Mouse (Mus musculus) layer of hippocampus, adult 2 months (tissue): Measurements from ENCODE around the gene A230050P20Rik. TPM values are rescaled to one million over a fixed set of nuclear protein-coding genes. Genes with fewer than 3 reads are reported as not detected.

ENCODE experiments used
- DNase-seq, 2 experiments: peaks; one replicate each; pipeline ENCODE4 v3.0.0; 2022; ENCODE audit warnings: low spot score in 2 of 2
- H3K27ac ChIP-seq: fragments of 200-600 bp; 2 replicates; pipeline ENCODE4 v1.8.1; 2022
- H3K4me3 ChIP-seq: fragments of 200-600 bp; 2 replicates; pipeline ENCODE4 v1.8.1; 2022; ENCODE audit warnings: mild to moderate bottlenecking
- CTCF ChIP-seq: fragments of 200-600 bp; conservative IDR thresholded peaks from 2 replicates; pipeline ENCODE4 v1.8.1; 2022; ENCODE audit warnings: antibody characterized with exemption, mild to moderate bottlenecking, moderate library complexity
- microRNA-seq, 2 experiments: library from miRNA; unstranded; fragments of <30 nt; microRNA quantifications; one replicate each; pipeline ENCODE4 v1.2.0; 2021
- total RNA-seq, 2 experiments: library from RNA; stranded (reverse); gene quantifications; 2 replicates each; pipeline ENCODE4 v1.2.3; 2021

The A230050P20Rik gene
- total RNA-seq, 2 experiments from 2014 or later = 77.6 to 85.9 TPM

DNA sequence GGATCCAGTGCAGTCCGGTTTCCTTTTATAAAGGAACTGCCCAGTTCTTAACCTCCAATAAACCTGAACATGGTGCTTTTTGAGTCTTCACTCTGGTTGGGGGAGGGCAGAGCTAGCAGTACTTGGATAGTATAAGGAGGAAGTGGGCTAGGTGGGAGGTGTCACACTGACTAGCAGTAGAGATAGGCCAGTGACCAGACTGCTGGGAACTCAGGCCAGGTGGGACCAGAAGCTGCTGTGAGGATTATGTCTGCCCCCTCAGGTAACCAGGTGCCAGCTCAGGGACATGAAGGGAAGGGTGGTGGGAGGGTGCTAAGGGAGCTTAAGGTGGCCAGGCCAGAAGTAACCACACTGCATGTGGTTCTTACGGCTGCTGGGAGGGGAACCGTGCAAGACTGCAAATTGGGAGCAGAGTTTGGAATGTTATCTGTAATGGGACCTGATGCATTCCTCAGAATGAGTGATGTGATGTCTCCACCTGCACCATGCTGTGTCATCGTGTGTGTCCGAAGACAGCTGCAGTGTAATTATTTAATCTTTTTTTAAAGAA, 23.7 kb downstream of the A230050P20Rik start:
- DNase-seq = no peak
- no peak overlapping the region for H3K4me3 ChIP-seq
- no peak overlapping the region for H3K27ac ChIP-seq
- TF ChIP-seq CTCF = no peak

DNA sequence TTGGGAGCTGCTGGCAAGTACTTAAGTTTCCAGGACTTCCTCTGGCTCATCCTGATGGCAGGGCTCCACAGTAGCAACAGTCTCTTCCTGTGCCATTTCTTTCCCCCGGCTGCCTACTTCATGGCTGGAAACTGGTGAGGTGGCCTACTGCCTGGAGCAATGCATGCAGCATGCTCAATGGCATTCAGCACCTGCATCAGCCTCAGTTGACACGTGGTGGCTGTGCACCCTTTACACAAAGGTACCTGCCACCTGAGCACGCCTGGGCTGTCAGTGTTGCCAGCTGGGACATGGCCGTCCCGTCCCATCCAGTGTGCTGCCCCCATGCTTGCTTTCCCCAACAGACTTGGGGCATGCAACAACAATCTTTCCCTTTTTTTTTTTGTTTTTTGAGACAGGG, 24.6 kb downstream of the A230050P20Rik start:
- H3K27ac ChIP-seq = no peak overlapping the region
- no peak for DNase-seq
- TF ChIP-seq CTCF = no peak
- H3K4me3 ChIP-seq = no peak overlapping the region

DNA sequence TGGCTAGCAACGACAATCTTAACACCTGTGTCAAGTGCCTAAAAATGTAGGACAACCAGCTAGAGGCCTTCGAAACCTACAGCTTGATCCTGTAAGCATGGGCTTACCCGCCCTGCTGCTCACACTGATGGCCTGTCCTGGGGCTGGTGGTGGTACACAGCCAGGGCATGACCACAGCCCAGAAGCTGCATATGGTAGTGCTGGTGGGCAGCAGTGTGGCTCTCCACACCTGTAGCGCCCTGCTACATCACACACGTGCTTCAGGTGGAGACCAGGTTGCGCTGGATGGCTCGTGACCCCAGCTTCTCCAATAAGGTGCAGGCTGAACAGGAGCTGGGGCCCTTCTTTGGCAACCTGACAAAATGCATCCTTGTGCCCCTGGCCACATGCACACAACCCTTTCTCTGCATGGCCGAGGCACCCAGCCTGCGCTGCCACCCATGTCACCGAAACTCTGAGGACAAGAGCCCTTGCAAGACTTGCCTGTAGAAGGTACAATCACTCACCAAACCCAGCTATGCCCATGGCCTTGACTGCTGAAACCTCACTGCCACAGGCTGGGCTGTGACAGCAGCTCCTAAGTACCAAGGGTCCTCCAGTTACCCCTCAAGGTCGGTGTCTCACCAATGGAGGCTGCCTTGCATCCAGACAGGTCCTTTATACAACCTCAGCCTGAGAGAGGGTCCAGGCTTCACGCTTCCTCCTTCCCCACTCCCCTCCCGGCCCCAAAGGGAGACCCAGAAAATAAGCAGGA, 25.3 kb downstream of the A230050P20Rik start:
- Histone ChIP-seq H3K4me3 (no peak overlapping the region), H3K27ac (no peak overlapping the region)
- no peak for DNase-seq
- TF ChIP-seq CTCF = no peak

DNA sequence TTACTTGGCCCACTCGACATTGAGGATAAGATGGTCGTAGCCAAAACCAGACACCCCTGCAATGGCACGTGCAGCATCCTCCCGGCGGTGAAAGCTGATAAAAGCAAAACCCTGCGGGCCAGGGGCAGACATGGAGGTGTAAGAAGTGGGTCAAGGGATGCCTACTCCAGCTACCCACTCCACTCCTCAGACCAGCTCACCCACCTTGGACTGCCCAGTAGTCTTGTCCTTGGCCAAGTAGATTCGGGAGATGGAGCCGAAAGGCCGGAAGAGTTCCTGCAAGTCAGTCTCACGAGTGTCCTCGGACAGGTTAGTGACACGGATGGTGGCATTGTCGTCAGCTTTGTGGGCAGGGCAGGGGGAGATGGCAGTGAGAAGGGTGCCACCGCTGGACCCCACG, 26.2 kb downstream of the A230050P20Rik start:
- no peak for DNase-seq
- no peak overlapping the region for H3K27ac ChIP-seq
- H3K4me3 ChIP-seq = no peak overlapping the region
- no peak for TF ChIP-seq CTCF

DNA sequence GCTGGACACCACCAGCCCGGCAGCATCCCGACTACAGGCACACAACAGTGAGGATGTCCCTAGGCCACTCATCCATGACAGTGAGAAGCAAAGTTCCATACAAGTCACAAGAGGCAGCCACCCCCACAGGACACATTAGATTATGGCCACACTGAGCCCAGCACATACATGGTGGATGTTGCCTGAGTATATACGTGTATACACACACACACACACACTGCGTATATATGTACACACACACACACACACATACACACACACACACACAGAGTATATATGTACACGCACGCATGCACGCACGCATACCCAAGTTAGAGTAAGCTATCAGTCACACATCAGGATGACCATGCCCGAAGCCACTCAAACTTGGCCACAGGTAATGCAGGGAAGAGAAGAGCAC, 26.9 kb downstream of the A230050P20Rik start:
- TF ChIP-seq CTCF = no peak
- H3K27ac ChIP-seq = no peak overlapping the region
- no peak for DNase-seq
- H3K4me3 ChIP-seq = no peak overlapping the region

DNA sequence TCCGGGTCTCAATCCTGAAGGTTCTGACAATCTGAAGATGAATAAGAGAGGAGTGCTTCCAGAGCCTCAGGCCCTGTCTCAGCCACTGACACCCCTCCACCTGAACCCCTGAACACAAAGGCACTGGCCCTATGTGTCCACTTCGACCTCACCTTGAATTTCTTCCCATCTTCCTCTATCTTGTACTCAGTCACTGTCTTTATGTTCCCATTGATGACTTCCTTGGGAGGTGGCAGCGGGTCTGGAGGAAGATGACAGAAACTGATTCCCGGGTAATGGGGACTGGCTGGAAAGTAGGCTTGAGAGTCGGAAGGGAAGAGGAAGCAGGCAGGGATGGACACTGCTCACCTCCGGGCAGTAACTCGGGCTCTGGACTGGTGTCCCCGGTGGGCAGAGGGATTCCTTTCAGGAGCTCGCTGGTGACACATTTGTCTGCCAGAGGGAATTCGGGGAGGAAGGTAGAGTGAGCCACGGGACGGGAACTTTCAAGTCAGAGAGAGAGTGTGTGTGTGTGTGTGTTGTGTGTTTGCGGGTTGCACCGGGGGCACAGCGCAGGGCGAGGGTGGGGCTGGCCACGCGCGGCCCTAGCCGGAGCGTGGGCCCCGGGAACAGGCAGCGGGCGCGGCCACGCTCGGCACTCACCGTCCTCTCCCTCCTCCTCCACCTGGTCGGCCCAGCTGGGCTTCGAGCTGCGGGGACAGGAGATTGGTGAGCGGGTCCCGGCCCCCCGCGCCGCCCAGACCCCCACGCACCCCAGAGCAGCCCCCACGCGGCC, 29.5 kb downstream of the A230050P20Rik start:
- Histone ChIP-seq H3K4me3 (peak overlapping the region; percentile 89), H3K27ac (peak overlapping the region; percentile 85)
- DNase-seq = no peak
- TF ChIP-seq CTCF = no peak

DNA sequence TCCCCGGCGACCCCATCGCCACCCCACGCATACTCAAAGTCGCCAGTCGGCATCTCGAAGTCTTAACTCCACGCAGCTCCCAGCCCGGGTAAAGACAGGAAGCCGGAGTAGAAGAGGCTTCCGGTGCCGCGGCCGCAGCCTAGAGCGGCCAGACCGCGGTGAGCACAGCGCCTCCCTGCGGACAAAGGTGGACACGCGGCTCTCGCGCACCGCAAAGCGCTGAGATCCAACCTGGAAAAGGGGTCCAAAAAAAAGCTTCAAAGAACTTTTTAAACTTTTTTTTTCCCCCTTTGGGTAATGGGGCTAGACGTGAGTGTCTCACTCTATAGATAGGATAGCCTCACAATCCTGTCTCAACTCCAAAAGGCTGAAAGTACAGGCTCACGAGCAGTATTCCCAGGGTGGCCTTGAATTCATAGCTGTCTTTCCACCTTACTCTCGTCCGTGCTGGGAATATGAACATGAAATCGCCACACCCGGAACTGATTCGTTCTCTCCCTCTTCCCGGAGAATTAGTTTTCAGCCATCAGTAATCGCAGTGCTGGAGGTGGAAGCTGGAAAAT, 30.1 kb downstream of the A230050P20Rik start, which contains the start of gene Eif3g:
TSS of gene Eif3g (minus strand) at position 113 of the 563 bp plus-strand sequence.
- DNase-seq = peak; percentile 78 to 87
- H3K27ac ChIP-seq = peak within 1 kb of the TSS; percentile 85
- H3K4me3 ChIP-seq = peak within 1 kb of the TSS; percentile 89
- peak; percentile 96 for TF ChIP-seq CTCF

DNA sequence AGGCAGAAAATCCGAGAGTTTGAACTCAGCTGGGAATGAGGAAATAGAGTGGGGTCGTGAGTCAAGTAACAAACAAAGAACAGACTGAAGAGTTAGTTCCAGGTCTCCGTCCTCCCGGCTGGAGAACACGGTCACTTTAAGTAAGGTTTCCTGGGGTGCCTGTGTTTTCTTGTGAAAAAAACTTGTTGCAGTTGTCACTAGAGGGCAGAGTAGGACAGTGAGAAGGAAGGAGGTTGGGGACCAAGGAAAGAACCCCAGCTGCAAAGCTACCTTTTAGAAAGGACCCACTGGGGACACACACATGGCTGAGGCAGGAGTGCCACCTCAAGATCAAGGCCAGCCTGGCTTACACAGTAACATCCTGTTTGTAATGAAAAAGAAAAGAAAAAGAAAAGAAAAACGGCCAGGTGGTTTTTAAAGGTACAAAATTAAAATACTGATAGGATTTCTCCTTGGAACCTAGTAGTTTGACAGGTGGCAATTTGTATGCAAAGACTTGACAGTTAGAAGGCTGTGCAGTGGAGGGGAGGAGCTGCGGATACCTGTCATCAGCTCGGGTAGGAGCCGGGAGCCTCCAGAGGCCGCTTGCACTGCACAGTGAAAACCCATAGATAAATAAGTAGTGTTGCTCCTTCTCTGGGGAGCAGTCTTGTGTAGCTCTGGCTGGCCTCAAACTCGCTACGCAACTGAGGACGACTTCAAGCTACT, 33.2 kb downstream of the A230050P20Rik start:
- TF ChIP-seq CTCF = peak; percentile 82
- Histone ChIP-seq H3K4me3 (no peak overlapping the region), H3K27ac (no peak overlapping the region)
- DNase-seq = peak in 1 of 2 experiments; percentile 49

DNA sequence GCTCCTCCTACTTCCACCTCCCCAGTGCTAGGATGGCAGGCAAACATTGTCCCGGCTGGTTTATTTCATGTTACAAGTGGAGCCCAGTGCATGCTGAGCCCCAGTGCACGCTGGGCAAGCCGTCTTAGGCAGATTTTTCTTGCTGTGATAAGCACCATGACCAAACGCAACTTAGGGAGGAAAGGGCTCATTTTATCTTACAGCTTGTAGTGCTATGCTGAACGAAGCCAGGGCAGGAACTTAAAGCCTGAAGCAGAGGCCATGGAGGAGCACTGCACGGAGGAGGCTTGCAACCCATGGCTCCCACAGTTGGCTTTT, 33.7 kb downstream of the A230050P20Rik start:
- Histone ChIP-seq H3K27ac (no peak overlapping the region), H3K4me3 (no peak overlapping the region)
- TF ChIP-seq CTCF = no peak

DNA sequence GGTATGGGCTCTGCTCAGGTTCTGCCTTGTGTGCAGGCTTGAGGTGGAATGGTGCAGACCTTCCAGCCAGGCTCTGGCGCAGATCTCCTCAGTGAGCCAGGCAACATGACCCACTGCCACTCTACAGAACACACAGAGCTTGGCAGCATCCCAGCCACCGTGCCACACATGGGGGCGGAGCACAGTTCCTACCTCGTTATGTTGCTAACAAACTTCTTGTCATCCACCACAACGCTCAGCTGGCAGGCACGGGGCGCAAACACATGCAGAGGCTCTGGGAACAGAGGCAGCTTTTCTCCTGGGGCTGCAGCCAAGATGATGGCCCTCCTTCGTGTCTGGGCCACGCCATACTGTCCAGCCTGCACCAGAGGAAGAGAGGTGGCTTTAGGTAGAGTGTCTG, 41.5 kb downstream of the A230050P20Rik start:
- peak in 1 of 2 experiments; percentile 44 for DNase-seq
- Histone ChIP-seq H3K4me3 (no peak overlapping the region), H3K27ac (no peak overlapping the region; the same call in 1 of the 2 replicates)
- TF ChIP-seq CTCF = no peak

More for the DNA sequence above, 33.7 kb downstream of the A230050P20Rik start:
- no peak for DNase-seq

DNA sequence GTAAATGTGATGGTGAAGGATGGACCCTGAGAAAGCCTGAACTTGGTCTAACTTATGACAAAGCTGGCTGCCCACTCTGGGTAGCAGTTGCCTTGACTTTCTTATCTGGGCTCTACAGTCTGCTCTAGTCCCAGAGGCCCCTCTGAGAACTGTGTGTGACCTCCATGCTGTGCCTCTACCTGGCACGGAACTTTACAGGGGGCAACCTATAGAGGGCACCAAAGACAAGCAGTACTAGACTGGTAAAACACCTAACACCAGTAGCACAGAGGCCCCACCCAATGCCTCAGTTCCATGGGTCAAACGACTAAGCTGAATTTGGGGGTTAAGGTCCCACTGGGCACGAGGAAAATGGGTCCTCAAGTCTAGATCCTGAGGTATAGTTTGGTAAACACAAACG, 47.7 kb downstream of the A230050P20Rik start:
- TF ChIP-seq CTCF = peak; percentile 69
- DNase-seq = no peak
- no peak overlapping the region for H3K27ac ChIP-seq
- H3K4me3 ChIP-seq = no peak overlapping the region

DNA sequence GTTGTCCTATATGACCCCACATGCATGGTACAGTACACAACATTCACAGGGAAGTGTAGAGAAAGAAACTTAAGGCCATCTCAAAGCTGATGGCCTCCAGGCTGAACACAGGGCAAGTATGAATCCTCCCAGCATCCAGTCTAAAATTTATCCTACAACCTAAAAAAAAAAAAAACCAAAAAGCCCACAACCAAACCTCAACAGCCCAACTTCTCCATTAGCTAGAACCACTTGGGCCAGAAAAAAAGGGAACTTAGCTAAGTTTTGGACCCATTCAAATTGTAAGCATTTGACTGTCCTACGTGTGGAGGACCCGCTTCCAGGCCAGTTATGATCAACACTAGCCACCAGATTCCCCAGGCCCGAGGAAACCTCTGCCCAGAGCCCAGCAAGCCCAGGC, 54.8 kb downstream of the A230050P20Rik start:
- DNase-seq = no peak
- TF ChIP-seq CTCF = no peak
- Histone ChIP-seq H3K4me3 (no peak overlapping the region), H3K27ac (no peak overlapping the region)

Small RNA genes lying within 50 kb of the gene (microRNA-seq; reads per million reads assigned to microRNA genes)
- gene Mir7081 = 0.18 to 0.64 reads per million in 2 experiments

Other genes with a start within 250 kb of the A230050P20Rik start
- gene Ubl5, start 225.8 kb upstream of the A230050P20Rik start, total RNA-seq = 100 to 1,000 TPM; 277 to 326 TPM
- gene Fbxl12, start 223.9 kb upstream of the A230050P20Rik start, total RNA-seq = 10 to 100 TPM; 25.5 to 27.7 TPM
- gene Pin1, start 216.5 kb upstream of the A230050P20Rik start, total RNA-seq = 10 to 100 TPM; 32.8 to 34.0 TPM
- gene Olfm2, start 122.3 kb upstream of the A230050P20Rik start, total RNA-seq = 10 to 100 TPM; 31.6 to 37.6 TPM
- 1 to 10 TPM; 1.6 to 1.8 TPM for gene Col5a3, start 53.6 kb upstream of the A230050P20Rik start, total RNA-seq
- gene Rdh8, start 50.1 kb upstream of the A230050P20Rik start, total RNA-seq = not detected
- gene Angptl6, start 11.1 kb downstream of the A230050P20Rik start, total RNA-seq = 10 to 100 TPM in 1 of 2 experiments, 1 to 10 TPM in 1; 8.9 to 10.3 TPM
- gene Ppan, start 19.5 kb downstream of the A230050P20Rik start, total RNA-seq = 10 to 100 TPM; 27.5 to 27.6 TPM
- gene Eif3g, start 30.0 kb downstream of the A230050P20Rik start, total RNA-seq = 100 to 1,000 TPM; 122 to 131 TPM
- 10 to 100 TPM; 34.5 to 36.2 TPM for gene Dnmt1, start 91.2 kb downstream of the A230050P20Rik start, total RNA-seq
- gene S1pr2, start 108.1 kb downstream of the A230050P20Rik start, total RNA-seq = 1 to 10 TPM; 1.1 to 1.6 TPM
- 10 to 100 TPM; 63.8 to 64.6 TPM for gene Mrpl4, start 134.1 kb downstream of the A230050P20Rik start, total RNA-seq
- gene Icam1, start 147.3 kb downstream of the A230050P20Rik start, total RNA-seq = 1 to 10 TPM; 2.6 to 2.8 TPM
- under 1 TPM; 0.83 to 0.84 TPM for gene Icam4, start 160.7 kb downstream of the A230050P20Rik start, total RNA-seq
- gene Icam5, start 163.4 kb downstream of the A230050P20Rik start, total RNA-seq = 100 to 1,000 TPM; 363 to 382 TPM
- under 1 TPM in 1 of 2 experiments, not detected in 1; 0.71 TPM for gene Zglp1, start 198.5 kb downstream of the A230050P20Rik start, total RNA-seq
- gene Gm49373, start 204.5 kb downstream of the A230050P20Rik start, total RNA-seq = 1 to 10 TPM in 1 of 2 experiments, under 1 TPM in 1; 0.74 to 2.7 TPM
- gene Fdx1l, start 205.0 kb downstream of the A230050P20Rik start, total RNA-seq = 10 to 100 TPM; 61.1 to 62.0 TPM
- 1 to 10 TPM; 2.9 to 3.8 TPM for gene Gm38431, start 223.4 kb downstream of the A230050P20Rik start, total RNA-seq
- gene Raver1, start 223.4 kb downstream of the A230050P20Rik start, total RNA-seq = 10 to 100 TPM; 34.5 to 36.5 TPM